Mouse (Mus musculus) liver, postnatal 0 days (tissue): ENCODE data around the gene C2cd2. TPM values are rescaled to one million over a fixed set of nuclear protein-coding genes. Genes with fewer than 3 reads are reported as not detected.
A peak's percentile ranks its signal among the peaks of the same experiment; 100 is the strongest.

Source experiments
- ATAC-seq: fragments of 200-750 bp; cut with Nextera tagmentation; 2 replicates; pipeline ENCODE4 v1.8.0; 2017; ENCODE audit warnings: mild to moderate bottlenecking, moderate library complexity
- DNase-seq: peaks from one replicate; pipeline ENCODE4 v3.0.0-alpha.2; 2016
- H3K27ac ChIP-seq: fragments of 300-500 bp; sonication (generic); 2 replicates; pipeline ENCODE4 v1.5.1; 2014; ENCODE audit warnings: antibody characterized with exemption, moderate library complexity, mild to moderate bottlenecking, low read depth
- H3K27me3 ChIP-seq: fragments of 300-500 bp; sonication (generic); 2 replicates; pipeline ENCODE4 v1.6.1; 2014; ENCODE audit warnings: low read length, control low read depth, mixed read lengths; ENCODE audit not compliant: insufficient read depth
- H3K36me3 ChIP-seq: fragments of 300-500 bp; sonication (generic); replicated peaks from 2 replicates; pipeline ENCODE4 v1.6.1; 2014; ENCODE audit warnings: mild to moderate bottlenecking, control low read depth, low read length, moderate library complexity, mixed read lengths; ENCODE audit not compliant: insufficient read depth
- H3K4me1 ChIP-seq: fragments of 300-500 bp; sonication (generic); 2 replicates; pipeline ENCODE4 v1.6.1; 2014; ENCODE audit warnings: antibody characterized with exemption, mild to moderate bottlenecking, control low read depth; ENCODE audit not compliant: insufficient read depth
- H3K4me2 ChIP-seq: fragments of 300-500 bp; sonication (generic); 2 replicates; pipeline ENCODE4 v1.6.1; 2014; ENCODE audit warnings: low read depth, mild to moderate bottlenecking, low read length, moderate library complexity, mixed read lengths
- H3K4me3 ChIP-seq: fragments of 300-500 bp; sonication (generic); 2 replicates; pipeline ENCODE4 v1.5.1; 2014; ENCODE audit warnings: low read depth, low read length
- H3K9ac ChIP-seq: fragments of 300-500 bp; sonication (generic); replicated peaks from 2 replicates; pipeline ENCODE4 v1.6.1; 2014; ENCODE audit warnings: mild to moderate bottlenecking, moderate library complexity
- H3K9me3 ChIP-seq: fragments of 300-500 bp; sonication (generic); 2 replicates; pipeline ENCODE4 v1.6.1; 2016; ENCODE audit warnings: mild to moderate bottlenecking, control low read depth, low read length, mixed read lengths
- CTCF ChIP-seq: sonication (generic); IDR thresholded peaks from 2 replicates; pipeline ENCODE4 v1.5.1; 2016; ENCODE audit warnings: antibody characterized with exemption, low read depth
- EP300 ChIP-seq: IDR thresholded peaks from 2 replicates; pipeline ENCODE4 v1.6.1; 2016; ENCODE audit warnings: antibody characterized with exemption, low read depth, mild to moderate bottlenecking
- WGBS: fragments of 180-500 bp; shearing (Covaris S2); extraction: QIAGEN DNeasy Blood & Tissue Kit; methylation state at CpG from one replicate; pipeline ENCODE4 v1.1.7; 2014; ENCODE audit not compliant: insufficient replicate concordance; 5-methylcytosine and 5-hydroxymethylcytosine counted together
- polyA plus RNA-seq: library from polyadenylated mRNA; unstranded; fragments of >200 nt; fragmentation: Nextera tagmentation; extraction: Ambion mirVana; gene quantifications from 2 replicates; pipeline ENCODE4 v1.2.1, GENCODE M21; 2015

The C2cd2 gene
- polyA plus RNA-seq, 1 experiment from 2014 or later, result 13.8 TPM

DNA sequence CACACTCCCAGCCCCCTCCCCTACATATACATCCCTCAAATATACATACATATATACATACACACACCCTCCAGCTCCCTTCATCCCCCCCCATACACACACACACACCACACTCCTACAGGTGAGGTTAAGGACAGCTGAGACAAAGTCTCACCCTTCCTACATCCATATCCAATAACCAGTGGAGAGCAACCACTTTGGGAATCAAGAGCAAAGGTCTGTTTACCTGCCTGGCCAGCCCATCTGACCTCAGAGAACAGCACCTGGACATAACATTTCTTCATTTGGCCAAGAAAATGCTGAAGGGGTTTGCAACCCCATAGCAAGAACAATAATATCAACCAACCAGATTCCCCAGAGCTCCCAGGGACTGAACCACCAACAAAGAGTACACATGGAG is 56.1 kb downstream of the C2cd2 start:
- Histone ChIP-seq H3K4me3 (no peak overlapping the region), H3K27ac (no peak overlapping the region), H3K9me3 (no peaks in the 10 kb centered on the region), H3K27me3 (no peaks in the 10 kb centered on the region), H3K4me1 (peaks cover 3% of the 10 kb centered on the region; the same call in 1 of the 2 replicates), H3K9ac (no peak overlapping the region), H3K36me3 (peaks cover 5% of the 10 kb centered on the region; the same call in 1 of the 2 replicates), H3K4me2 (no peak overlapping the region)
- ATAC-seq (peak; percentile 68), DNase-seq (no peak)
- TF ChIP-seq CTCF, result no peak
- TF ChIP-seq EP300, result no peak

DNA sequence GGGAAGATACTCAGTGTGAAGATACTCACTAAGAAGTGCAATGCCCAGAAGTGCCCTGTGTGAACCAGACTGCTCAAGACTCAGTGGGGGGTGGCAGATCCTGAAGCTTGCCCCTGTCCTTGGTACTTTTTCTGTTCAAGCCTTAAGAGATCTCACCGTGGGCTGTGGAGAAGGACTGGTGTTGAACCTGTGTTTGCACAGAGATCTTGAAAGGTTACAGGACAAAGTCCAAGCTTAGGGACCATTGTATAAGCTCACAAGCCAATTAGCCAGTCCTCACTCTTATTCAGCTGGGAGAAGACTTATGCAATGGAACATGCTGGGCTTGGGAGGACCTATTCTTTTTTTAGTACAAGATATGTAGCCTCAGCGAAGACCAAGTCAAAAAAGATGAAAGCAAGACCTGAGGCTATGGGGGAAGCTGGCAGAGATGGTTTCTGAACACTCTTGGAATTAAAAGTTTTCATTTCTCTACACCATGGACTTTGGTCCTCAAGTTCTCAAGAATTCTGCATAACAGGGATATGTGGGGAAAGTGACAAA is 56.9 kb downstream of the C2cd2 start:
- no peak for TF ChIP-seq CTCF
- no peak for TF ChIP-seq EP300
- H3K27me3 ChIP-seq, result no peaks in the 10 kb centered on the region
- H3K4me1 ChIP-seq, result peaks cover 3% of the 10 kb centered on the region; the same call in 1 of the 2 replicates
- no peak overlapping the region for H3K4me2 ChIP-seq
- H3K9ac ChIP-seq, result no peak overlapping the region
- peaks cover 5% of the 10 kb centered on the region; the same call in 1 of the 2 replicates for H3K36me3 ChIP-seq
- 81% methylated on average over 2 of the region's 2 CpGs for WGBS
- ATAC-seq (no peak), DNase-seq (no peak)
- H3K4me3 ChIP-seq, result no peak overlapping the region
- no peak overlapping the region for H3K27ac ChIP-seq
- H3K9me3 ChIP-seq, result no peaks in the 10 kb centered on the region

DNA sequence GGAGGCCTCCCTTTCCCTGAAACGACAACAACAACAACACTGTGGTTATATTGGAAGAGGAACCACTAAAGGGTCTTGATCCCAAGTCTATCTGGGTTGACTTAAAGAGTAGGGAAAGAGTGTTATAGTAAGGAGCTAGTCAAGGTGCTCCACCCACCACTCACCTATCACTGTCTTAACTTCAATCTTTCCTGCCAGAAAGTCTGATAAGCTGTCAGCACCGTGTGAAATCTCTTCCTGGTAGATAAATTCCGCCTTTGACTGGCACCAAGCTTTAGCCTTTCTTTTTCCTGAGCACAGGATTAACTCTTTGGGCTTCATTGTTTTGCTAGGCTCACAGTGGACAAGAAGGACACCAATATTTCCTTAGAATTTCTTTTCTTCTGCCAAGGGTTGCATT is 58.4 kb downstream of the C2cd2 start:
- H3K27me3 ChIP-seq, result no peaks in the 10 kb centered on the region
- 42% methylated on average over 3 of the region's 3 CpGs for WGBS
- no peaks in the 10 kb centered on the region for H3K9me3 ChIP-seq
- peaks cover 3% of the 10 kb centered on the region; the same call in 1 of the 2 replicates for H3K4me1 ChIP-seq
- ATAC-seq (no peak), DNase-seq (no peak)
- H3K36me3 ChIP-seq, result peaks cover 3% of the 10 kb centered on the region; the same call in 1 of the 2 replicates
- H3K27ac ChIP-seq, result no peak overlapping the region
- H3K9ac ChIP-seq, result no peak overlapping the region
- TF ChIP-seq CTCF (no peak), EP300 (no peak)
- no peak overlapping the region for H3K4me3 ChIP-seq
- H3K4me2 ChIP-seq, result no peak overlapping the region

DNA sequence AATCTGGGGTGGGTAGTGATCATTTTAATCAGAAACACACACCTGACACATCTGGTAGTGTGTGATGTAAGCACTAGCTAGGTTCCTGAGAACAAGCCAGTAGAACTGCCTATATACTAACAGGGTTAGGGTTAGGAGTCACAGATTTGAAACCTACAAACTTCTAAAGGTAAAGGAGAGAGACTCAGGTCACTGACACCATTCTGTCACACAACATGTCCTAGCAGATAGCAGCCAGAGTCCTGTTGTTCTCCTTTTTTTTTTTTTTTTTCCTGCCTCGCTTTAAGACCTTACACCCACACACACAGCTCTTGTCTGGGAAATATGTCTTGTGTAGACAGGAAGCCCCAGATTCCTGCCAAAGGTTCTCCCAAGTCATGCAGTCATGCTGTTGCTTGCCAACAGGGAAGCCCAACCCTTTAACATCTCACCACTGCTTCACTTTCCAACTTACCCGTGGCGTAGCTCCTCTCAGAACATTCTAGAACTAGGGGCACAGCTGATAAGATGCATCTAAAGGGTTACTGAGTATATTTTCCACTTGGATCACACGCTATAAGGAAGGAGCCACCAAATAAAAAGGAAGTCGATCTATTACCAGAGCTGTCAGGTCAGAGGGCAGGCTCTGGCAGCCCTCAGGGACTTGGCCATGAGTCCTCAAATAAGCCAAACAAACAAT is 64.9 kb downstream of the C2cd2 start:
- DNase-seq (peak; percentile 16), ATAC-seq (0 out of 2 replicates have a peak, but pooled peaks have one; percentile 17)
- Histone ChIP-seq H3K4me2 (no peak overlapping the region), H3K27me3 (no peaks in the 10 kb centered on the region), H3K9me3 (no peaks in the 10 kb centered on the region), H3K9ac (no peak overlapping the region), H3K4me3 (no peak overlapping the region), H3K36me3 (no peaks in the 10 kb centered on the region; the same call in 1 of the 2 replicates), H3K4me1 (no peaks in the 10 kb centered on the region), H3K27ac (0 out of 2 replicates have a peak overlapping the region, but pooled peaks have one; percentile 12)
- no peak for TF ChIP-seq CTCF
- no peak for TF ChIP-seq EP300
- WGBS, result 65% methylated on average over 5 of the region's 5 CpGs

DNA sequence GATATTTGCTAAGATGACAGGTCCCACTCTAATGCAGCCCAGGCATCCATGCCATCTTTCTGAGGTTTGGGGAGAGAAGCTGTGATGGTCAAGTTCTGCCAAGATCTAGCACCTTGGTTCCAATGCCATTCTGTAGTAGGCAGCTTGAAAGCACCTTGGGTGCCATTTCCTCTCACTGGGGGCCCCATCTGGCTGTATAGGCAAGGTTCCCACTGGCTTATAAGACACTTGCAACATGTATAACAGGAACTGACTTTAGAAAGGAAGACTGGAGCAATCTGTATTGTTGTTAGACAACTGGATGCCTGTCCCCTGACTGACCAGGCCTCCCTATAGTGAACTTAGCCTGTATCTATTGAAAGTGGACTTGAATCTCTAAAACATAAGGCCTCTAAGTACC is 74.6 kb downstream of the C2cd2 start:
- no peak for ATAC-seq
- no peak for TF ChIP-seq CTCF
- no peak for TF ChIP-seq EP300

DNA sequence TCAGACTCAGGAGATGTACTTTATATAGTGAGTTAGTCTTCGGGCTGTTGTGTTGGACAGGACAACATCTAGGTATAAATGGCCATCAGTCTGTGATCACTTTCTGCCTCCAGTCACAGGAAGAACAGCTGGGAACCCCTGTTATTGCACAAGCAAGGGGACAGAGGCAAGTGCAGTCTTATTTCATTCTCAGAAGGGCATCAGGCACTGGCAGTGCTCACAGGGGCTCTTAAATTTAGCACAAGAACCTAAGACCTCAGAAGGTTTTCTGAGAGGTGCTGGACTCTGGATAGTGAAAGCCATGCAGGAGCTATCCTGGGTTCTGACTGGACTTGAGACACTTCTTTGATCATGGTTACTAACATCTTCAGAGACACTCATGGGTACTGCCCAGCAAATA is 78.7 kb downstream of the C2cd2 start:
- ATAC-seq (no peak), DNase-seq (no peak)
- H3K4me1 ChIP-seq, result no peaks in the 10 kb centered on the region
- WGBS, result 94% methylated on average over 1 of the region's 1 CpGs
- H3K27me3 ChIP-seq, result no peaks in the 10 kb centered on the region
- no peak overlapping the region for H3K4me2 ChIP-seq
- H3K36me3 ChIP-seq, result peaks cover 7% of the 10 kb centered on the region
- H3K27ac ChIP-seq, result no peak overlapping the region
- H3K9ac ChIP-seq, result no peak overlapping the region
- no peaks in the 10 kb centered on the region for H3K9me3 ChIP-seq
- TF ChIP-seq CTCF, result no peak
- no peak for TF ChIP-seq EP300
- no peak overlapping the region for H3K4me3 ChIP-seq

More for the DNA sequence above, 74.6 kb downstream of the C2cd2 start:
- Histone ChIP-seq H3K27me3 (no peaks in the 10 kb centered on the region), H3K4me2 (no peak overlapping the region), H3K4me1 (no peaks in the 10 kb centered on the region), H3K4me3 (no peak overlapping the region), H3K9ac (no peak overlapping the region), H3K27ac (no peak overlapping the region), H3K9me3 (no peaks in the 10 kb centered on the region), H3K36me3 (peaks cover 16% of the 10 kb centered on the region; the same call in 1 of the 2 replicates)
- DNase-seq, result no peak
